Mouse (Mus musculus) frontal cortex, postnatal 14 days (tissue): ENCODE data around the gene Ppm1h.
"Not testable (repeated sequence)": the region's sequence is repeated elsewhere in the genome, so short reads cannot be mapped to it uniquely, and the experiment has no call there.

Source experiments
- DNase-seq, 2 experiments: peaks; one replicate each; pipeline ENCODE4 v3.0.0; 2022; ENCODE audit warnings: low spot score in 2 of 2

Gene Ppm1h

DNA sequence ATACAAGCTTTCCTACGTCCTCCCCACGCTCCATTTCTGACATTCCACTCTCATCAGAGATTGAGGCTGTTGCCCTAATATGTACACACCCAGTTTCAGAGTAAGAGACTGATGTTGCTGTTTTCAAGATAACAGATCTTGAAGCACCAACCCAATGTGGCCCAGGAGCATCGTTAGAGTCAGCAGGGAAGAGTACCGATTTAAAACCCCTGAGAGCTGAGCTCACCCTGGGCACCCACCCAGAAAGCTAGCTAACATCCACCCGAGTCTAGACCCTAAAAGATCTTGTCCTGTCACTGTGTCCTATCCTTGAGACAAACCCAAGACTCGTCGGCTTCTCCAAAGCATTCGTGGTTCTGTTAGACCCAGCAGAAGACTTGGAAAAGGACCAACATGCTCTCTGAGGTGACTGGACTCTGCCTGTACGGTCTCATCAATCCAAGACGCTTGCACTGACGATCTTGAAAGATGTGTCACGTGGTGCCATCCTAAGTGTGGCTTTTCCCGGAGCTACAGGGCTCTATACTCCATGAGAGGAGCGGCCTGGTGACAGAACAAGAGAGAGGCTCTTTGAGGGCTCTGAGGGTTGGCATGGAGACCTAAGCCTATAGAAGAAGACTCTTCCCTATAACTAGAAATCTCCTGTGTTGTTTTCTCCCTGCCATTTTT, 212.3 kb downstream of the Ppm1h start:
- DNase-seq = no peak

DNA sequence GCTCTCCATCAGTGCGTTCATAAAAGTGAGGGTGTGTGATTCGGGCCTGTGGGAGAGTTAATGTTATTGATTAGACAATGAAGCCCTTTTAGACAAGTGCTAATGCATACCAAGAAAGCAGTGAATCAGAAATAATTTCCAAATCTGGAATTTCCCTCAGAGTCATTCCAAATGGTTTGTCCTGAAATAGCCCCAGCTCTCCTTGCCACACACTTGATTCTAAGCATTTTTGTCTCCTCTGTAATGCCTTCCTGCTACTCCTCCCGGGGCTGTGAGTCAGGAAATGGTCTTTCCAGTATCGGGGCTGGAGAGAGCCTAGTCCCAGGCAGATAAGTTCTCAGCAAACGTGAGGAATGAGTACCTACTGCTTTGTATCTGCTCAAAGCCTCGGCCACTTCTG, 212.9 kb downstream of the Ppm1h start:
- no peak for DNase-seq

DNA sequence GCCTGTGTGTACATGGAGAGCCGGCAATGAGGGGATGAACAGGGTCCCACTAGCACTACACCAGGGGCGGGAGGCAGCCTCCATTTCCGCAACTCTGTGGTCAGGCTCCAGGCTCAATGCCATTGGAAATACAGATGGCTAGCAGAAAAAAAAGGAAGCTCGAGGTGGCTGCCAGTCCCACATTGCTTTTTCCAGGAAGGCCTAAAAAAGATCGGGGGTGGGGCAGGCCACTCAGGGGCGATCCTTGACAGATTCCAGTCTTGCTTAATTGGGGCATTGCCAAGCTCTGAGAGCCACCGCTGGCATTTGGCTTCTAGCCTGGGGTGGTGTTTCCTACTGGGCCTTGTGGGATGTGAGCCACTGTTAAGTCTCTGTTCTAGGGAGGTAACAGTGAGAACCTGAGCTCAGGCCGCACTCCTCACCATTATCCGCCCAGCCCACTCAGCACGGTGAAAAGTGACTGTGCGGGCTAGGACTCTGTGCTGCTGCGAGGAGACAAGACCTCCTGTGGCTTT, 216.1 kb downstream of the Ppm1h start:
- DNase-seq = peak; percentile 30 to 51

DNA sequence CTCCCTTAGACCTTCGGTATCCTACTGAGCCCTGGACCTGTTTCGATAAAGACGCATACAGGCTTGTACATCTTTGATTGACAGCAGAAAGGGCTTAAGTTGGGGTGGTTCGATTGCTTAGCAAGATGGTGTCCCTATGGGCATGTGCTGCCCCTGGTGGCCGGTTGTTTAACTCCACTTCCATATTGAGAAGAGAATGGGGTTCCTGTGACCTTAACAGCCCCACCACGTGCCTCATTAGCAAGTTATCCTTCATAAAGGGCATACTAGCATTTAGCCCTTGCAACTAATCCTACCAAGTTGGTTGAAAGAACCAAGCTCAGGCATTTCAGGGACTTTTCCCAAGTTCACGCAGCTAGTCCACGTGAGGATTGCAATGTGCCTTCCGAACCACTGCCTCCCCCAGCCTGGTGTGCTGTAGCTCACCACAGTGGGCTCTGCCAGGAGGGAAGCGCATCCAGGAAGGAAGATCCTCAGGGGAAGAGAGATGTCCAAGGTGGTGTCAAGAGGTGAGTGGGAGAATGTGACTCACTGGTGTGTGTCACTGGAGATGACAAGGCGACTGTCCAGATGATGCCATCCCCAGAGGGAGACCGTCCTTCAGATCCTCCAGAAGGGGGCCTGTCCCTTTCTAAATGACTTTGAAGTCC, 216.7 kb downstream of the Ppm1h start:
- DNase-seq = no peak

DNA sequence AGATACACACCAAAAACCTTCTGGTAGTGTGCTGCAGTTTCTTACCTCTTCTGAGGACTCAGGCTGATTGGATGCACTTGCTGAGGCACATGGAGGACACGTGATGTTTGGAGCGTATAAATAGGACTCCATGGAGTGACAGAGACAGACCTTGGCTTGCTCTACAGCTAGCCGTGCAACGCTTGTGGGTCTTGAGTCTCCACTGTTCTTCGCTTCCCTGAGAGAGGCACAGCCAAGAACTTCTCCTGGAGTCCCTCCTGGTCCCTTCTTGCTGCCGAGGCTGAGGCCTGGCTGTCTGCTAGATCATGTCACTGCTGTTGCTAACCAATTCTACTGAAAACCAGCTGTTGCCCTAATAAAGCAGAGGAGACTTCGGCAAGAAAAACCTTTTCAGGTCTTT, 221.4 kb downstream of the Ppm1h start:
- DNase-seq = no peak

DNA sequence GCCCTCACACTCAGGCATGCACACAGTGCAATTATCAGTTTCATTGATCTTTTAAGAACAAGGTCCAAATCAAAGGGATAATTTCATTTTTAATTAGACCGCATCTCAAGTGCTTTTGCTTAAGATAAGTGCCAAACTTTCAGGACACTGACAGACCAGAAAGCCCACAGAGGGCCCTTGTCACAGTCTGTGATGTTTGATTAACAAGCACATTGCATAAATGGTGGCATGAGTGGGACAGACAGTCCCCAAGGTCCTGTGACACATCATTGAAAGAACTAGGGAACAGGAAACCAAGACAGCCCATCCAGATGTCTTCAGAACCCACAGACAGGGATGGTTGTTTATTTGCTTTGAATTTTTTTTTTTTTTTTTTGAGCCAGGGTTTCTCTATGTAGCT, 221.9 kb downstream of the Ppm1h start:
- DNase-seq = no peak

DNA sequence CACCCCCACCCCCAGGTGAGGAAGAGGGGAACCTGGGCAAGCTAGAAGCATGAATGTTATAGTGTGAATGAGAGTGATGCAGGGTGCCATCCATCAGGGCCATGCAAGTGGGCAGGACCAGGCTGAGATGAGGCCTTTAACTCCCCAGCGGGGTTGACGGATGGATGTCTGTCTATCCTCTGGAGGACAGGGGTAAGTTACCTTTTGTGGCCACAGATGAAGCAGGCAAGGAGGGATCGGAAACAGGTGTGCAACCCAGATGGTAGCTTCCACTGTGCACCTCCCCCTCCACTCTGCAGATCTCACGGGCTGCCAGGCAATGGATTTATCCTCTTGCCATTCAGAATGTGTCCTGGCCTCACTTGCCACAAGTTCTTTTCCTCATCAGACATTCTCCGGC, 222.8 kb downstream of the Ppm1h start:
- DNase-seq = no peak

DNA sequence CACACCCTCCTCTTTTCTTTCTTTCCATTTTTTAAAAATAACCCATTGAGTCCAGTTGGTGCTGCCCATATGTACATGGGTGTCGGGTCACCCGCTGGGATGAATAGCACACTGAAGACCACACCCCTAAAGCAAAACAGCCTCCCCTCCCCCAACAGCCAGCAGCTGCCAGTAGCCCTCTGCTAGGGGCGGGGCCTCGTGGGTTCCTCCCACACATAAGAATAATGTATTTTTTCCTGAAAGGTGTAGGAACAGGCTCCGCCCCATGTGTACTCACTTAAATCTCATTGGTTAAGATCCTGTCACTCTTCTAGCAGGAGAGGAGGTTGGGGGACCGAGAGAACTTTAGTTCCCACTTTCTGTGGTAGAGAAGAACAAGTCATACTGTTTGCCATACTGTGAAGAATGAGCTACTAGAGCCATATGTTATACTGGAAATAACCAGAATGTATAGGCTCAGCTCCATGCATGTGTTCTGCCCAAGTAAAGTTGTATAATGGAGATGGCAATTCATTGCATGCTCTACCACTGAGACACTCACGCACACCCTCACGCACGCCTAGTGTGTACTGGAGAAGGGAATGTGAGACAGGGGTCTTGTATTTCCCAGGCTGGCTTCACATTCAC, 231.0 kb downstream of the Ppm1h start:
- DNase-seq = no peak

DNA sequence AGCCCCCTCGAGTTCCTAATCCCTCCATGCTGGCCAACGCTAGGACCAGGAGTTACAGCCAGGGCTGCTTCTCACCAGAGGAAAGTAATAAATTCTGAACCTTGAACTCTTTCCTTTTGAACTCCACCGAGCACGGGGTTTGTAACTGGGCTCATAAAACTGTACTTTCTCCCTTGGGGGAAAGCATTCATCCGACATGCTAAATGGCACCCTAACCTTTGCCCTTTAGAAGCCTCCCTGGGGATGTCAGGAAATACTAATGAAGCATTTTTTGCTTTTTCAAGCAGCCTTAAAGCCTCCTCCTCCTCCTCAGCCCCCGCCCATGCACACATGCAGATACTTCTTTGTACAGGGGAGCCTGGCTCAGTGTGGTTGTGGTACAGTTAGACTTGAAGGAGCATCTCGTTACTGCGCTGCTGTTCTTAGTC, 232.2 kb downstream of the Ppm1h start:
- DNase-seq = no peak

DNA sequence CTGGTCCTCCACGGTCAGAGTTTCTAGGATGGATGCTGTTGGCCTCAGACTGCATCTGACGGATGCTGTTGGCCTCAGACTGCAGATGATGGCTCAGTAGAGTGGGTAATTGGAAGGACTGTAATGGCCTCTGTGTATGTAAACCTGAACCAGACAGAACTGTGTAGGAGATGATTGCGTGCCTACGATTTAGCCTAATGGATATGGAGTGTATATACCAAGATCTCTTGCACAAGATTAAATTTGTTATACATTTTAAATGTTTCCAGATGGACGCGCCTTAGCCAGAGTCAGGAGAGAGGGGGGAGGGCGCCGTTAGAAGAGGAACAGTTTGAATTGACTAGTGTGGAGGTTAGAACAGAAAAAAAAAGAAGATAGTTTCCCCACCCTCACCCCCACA, 233.1 kb downstream of the Ppm1h start:
- no peak for DNase-seq

DNA sequence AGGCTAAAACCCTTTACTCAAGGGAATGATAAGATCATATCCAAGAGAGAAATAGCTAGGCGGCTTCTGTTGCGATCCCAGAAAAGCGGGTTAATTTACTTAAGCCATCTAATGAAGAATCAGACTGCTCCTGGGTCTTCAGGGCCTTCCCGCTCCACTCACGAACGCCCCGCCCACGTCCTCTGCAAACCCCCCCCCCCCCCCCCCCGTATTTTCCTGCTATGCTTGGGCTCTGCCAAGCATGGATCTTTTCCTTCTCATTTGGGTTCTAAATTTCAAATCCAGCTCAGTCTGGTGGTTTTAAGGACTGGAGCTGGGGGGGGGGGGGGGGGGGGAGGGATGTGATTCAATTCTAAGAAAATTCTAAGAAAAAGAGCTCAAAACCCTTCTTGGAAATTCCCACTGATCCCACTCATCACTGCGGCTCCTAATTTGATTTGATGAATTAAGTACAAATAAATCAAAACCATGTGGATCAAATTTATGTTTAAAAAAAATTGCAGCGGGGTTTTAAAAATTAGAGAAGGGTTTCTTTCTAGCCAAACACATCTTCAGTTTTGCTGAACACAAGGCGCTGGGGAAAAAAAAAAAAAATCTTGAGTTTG, 233.6 kb downstream of the Ppm1h start:
- DNase-seq = no peak

DNA sequence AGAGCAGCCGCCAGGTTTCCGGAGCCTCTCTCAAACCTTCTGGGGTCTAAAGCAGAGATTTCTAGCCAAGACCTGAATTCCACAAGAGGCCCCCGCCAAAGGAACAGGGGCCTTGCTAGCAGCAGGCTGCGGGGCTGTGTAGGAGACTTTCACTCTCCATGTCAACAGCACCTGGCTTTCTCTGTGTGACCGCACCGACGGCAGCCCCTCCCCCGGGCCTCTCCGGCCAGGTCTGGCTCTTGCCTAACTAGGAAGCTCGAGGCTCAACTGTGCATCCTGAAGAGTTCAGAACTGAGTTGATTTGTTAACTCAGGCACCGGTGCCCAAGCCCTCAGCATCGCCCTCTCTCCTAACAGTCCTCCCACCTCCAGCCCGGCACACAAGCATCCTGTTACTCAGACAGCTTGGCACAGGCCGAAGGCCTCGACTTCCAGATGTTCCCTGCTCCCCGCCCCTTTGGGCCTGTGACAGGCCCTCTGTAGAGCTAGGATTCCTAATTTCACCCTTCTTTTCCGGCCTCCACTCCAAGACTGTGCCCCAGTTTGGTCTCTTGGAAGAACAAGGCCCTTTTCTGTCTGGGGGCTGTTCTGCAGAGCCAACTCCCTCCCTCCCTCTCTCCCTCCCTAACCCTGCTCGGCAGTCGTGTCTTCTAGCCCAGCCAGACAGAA, 234.3 kb downstream of the Ppm1h start:
- peak; percentile 59 to 82 for DNase-seq

DNA sequence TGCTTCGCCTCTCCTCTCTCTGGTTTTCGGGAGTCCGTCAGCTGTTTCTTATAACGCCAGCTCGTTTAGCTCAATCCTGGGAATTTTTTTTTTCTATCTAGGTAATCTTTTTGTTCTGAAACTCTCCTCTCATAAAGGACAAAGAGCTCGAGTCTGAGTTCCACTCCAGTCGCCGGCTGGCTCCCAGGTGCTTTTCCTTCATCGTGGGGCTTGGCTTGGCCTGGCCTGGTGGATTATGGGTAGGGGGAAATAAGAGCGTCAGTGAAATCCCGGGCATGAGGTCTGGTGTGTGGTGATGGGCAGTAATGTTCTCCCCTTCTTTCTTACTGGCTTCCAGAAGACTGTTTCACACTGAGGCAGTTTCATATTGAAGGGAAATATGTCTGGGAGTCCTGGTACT, 234.8 kb downstream of the Ppm1h start:
- no peak for DNase-seq

DNA sequence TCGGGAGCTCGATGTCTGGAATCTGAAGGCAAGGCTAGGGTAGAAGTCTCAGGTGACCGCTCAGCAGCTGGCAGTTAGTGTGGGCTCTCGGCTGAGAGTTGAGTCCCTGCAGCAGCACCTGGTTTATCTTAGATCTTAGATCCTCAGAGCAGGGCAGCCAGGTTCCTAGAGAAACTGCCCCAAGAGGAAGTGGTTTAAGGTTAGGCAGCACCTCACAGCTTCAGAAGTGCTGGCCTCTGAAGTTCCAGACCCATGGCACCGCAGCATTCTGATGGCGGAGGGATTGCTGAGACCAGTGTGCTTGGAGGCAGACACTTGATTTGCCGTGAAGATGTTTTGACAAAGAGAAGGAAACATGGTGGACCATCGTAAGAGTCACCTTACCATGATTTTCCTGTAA, 237.3 kb downstream of the Ppm1h start:
- DNase-seq = no peak

DNA sequence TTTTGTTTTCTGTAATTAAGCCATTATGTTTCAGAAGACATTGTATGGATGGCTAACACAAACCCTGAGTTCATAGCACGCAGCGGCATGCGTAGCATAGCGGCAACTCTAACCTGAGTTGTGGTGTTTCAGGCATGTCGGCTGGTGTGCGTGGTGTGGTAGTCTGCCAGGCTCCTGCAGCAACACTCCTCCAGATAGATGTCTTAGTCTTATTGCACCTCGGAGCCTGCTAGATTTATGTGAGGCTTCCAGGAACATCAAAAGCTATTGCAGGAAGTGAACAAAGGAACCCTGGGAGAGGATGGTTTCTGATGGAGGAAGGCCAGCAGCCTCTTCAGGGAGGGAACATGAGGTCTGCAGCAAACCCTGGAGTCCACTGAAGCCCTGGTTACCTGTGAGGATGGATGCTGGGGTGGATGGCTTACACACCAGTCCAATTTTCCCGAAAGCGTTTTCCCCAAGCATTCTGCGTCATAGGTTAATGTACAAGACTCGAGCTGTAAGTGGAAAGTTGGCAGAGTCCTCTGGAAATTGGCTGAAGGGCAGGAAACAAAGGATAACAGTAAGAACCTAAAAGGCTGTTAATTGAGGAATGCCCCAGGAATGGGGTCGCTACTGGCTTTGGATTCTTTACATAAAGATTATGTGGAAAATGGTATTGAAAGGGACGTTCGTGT, 239.2 kb downstream of the Ppm1h start:
- no peak for DNase-seq

DNA sequence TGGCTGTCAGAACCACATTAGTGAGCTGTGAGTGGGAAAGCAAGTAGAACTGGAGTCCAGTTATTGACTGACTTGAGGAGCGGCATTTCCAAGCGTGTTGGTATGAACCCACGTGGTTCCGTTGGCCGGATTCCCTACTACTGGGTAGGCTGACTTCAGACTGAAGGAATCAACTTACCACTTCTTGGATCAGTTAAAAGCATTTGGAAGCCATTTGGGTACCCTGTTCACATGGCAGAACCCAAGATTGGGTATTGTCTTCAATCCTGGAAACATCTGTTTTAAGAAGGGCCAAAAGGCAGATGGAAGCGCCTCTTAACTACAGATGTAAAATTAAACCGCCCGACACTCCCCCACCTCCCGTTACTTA, 239.7 kb downstream of the Ppm1h start:
- no peak for DNase-seq

DNA sequence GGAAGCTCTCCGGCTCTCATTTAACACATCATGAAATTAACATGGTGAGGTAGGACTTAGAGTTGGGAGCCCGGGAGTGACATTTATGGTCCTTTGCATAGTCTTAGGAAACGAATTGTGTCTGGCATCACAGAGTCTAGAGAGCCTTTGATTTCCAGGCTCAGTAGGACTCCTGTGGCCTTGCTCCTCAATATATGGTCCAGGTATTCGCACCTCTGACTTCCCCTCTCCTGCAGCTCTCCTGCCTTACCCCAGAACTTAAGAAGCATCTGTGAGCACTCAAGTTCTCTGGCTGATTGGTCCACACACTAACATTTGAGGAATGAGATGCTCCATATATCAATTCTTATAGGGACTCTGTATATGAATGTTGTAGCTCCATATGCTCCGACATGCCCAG, 240.2 kb downstream of the Ppm1h start:
- DNase-seq = no peak

DNA sequence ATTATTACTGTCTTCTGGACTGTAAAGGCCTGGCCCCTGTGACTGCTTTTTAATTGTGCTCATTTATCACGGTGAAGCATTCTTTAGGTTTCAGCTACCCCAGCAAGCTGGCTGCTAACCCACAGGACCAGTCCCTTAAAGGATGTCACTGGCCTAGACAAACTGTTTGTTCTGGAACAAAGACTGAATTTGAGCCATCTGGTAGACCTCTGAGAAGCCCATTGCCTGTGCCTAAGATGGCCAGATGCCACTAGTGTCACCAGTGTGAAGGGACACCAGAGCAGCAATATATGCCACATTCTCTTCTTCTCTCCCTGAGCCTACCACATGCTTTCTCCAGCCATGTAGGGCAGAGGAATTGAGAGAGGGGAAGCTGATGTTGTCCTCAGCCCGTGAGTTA, 240.9 kb downstream of the Ppm1h start:
- DNase-seq = no peak

DNA sequence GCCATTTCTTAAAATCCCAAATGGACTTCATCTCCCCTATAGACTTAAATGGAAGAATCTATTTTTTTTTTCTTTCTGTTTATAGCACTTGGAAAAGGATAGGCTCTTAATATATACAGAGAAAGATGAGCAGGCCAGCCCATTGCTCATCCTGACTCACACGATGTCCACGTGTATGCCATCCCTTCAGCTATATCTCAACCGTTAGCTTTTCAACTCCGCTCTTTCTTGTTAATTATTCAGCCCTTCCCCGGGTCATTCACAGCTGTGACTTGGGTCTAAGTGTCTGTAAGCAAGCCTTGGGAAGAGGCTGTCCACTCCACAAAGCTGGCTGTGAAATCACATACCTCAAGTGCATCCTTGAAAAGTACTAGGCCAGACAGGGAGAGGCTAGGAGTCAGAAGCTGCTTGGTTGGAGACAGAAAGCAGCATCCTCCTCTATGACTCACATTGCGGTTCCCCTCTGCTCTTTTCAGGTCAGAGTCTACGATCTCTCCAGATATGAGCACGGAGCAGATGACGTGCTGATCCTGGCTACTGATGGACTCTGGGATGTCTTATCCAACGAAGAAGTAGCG, 241.7 kb downstream of the Ppm1h start:
- no peak for DNase-seq

DNA sequence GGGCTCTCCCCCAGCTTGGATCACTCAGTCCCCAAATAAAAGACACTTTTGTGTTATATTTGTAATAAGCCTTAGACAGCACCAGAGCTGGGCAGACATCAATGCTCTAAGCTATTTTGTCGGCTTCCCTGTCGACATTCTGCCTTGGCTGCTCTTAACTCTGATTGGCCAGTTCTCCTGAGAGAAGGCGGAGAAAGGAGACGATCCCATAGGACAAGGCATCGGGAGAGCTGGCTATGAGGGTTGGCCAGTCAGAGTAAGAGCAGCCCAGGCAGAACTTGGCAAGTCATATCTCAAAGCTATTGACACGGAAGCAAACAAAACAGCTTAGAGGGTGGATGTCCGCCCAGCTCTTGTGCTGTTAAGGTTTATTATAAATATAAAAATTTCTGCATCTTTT, 243.7 kb downstream of the Ppm1h start:
- no peak for DNase-seq

DNA sequence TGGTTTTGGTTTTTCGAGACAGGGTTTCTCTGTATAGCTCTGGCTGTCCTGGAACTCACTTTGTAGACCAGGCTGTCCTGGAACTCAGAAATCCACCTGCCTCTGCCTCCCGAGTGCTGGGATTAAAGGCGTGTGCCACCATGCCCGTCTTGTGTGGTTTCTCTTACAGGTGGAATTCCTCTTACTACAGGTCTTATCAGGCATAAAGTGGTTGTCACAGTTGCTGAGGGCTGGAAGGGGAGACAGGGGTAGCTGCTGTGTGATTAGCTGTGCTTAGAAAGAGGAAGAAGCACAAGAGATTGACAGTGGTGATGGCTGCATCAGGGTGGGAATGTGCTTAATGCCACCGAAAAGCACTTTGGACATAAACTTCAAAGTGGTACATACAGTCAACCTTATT, 246.0 kb downstream of the Ppm1h start:
- not testable (repeated sequence) for DNase-seq
